Mouse (Mus musculus) forebrain, embryonic 12.5 days (tissue): Measurements from ENCODE around the gene Tmem175. TPM values are rescaled to one million over a fixed set of nuclear protein-coding genes. Genes with fewer than 3 reads are reported as not detected.
"Not testable (repeated sequence)": the region's sequence is repeated elsewhere in the genome, so short reads cannot be mapped to it uniquely, and the experiment has no call there.

Source experiments
- ATAC-seq: fragments of 200-750 bp; cut with Nextera tagmentation; 2 replicates; pipeline ENCODE4 v1.8.0; 2017; ENCODE audit warnings: moderate TSS enrichment; ENCODE audit not compliant: low FRiP score
- H3K27ac ChIP-seq: fragments of 300-500 bp; sonication (generic); 2 replicates; pipeline ENCODE4 v1.5.1; 2016; ENCODE audit warnings: mild to moderate bottlenecking
- H3K27me3 ChIP-seq: fragments of 300-500 bp; sonication (generic); 2 replicates; pipeline ENCODE4 v1.6.1; 2016; ENCODE audit warnings: mild to moderate bottlenecking
- H3K36me3 ChIP-seq: fragments of 300-500 bp; sonication (generic); replicated peaks from 2 replicates; pipeline ENCODE4 v1.6.1; 2016; ENCODE audit warnings: mild to moderate bottlenecking
- H3K4me1 ChIP-seq: fragments of 300-500 bp; sonication (generic); 2 replicates; pipeline ENCODE4 v1.6.1; 2016
- H3K4me2 ChIP-seq: fragments of 300-500 bp; sonication (generic); 2 replicates; pipeline ENCODE4 v1.6.1; 2016; ENCODE audit warnings: mild to moderate bottlenecking, moderate library complexity
- H3K4me3 ChIP-seq: fragments of 300-500 bp; sonication (generic); replicated peaks from 2 replicates; pipeline ENCODE4 v1.5.1; 2016; ENCODE audit warnings: mild to moderate bottlenecking
- H3K9ac ChIP-seq: fragments of 300-500 bp; sonication (generic); 2 replicates; pipeline ENCODE4 v1.6.1; 2016; ENCODE audit warnings: mild to moderate bottlenecking
- H3K9me3 ChIP-seq: fragments of 300-500 bp; sonication (generic); 2 replicates; pipeline ENCODE4 v1.6.1; 2016
- WGBS: fragments of 180-500 bp; shearing (Covaris S2); methylation state at CpG from one replicate; pipeline ENCODE4 v1.1.7; 2016; 5-methylcytosine and 5-hydroxymethylcytosine counted together
- polyA plus RNA-seq: library from polyadenylated mRNA; unstranded; fragments of >200 nt; fragmentation: Nextera tagmentation; extraction: Ambion mirVana; gene quantifications from 2 replicates; pipeline ENCODE4 v1.2.1, GENCODE M21; 2016

Tmem175 gene
- 19.6 and 20.0 TPM in 2 replicates for polyA plus RNA-seq

DNA sequence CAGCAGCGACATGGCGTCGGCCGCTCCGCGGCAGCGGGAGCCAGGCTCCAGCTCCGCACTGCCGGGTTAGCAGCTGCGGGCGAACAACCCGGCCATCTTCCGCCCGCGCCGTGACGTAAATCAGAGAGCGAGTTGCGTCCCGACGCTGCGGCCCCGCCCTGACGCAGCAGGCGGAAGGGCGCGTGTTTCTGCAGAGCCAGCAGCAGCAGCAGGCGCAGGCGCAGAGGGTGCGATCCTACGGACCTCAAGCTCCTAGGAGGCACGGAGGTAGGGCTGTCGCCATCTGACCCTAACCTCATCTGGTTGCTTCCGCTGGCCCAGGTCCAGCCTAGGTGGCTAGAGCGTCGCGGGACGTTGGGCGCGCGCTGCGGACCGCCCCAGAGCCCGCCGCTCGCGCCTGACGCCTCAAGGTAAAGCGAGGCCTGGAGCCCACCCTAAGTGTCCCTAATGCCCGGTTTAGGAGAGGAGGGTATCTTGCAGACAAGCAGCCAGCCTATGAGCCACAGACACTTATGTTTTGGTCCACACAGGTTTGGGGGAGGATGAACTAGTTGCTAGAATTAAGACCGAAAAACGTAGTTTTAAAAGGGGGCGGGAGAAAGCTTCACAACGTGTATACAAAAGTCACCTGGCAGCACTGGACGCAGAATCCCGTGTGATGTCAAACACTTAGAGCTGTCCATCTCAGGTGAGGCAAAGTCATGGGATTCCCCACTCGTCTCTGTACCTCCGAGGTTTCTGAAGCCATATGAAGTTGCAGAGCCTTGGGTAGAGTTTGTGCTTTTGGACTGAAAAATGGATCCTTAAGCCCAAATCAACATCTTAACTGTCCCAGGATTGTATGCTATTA lies at the start of gene Tmem175, which contains the start of gene Gak:
Tmem175 (plus strand) TSS at position 137 of the 850 bp plus-strand sequence.
Gak (minus strand) TSS at position 122 of the 850 bp plus-strand sequence.
- H3K9me3 ChIP-seq: no peaks in the 10 kb centered on the region
- peaks cover 22% of the 10 kb centered on the region for H3K4me1 ChIP-seq
- peak; percentile 97 for ATAC-seq
- WGBS: under 1% methylated on average over 58 of the region's 58 CpGs
- no peaks in the 10 kb centered on the region for H3K27me3 ChIP-seq
- peak within 1 kb of the TSS; percentile 85 for H3K27ac ChIP-seq
- no peaks in the 10 kb centered on the region for H3K36me3 ChIP-seq
- H3K9ac ChIP-seq: peak within 1 kb of the TSS; percentile 77
- peak within 1 kb of the TSS; percentile 65 for H3K4me3 ChIP-seq
- H3K4me2 ChIP-seq: peak within 1 kb of the TSS; percentile 91

DNA sequence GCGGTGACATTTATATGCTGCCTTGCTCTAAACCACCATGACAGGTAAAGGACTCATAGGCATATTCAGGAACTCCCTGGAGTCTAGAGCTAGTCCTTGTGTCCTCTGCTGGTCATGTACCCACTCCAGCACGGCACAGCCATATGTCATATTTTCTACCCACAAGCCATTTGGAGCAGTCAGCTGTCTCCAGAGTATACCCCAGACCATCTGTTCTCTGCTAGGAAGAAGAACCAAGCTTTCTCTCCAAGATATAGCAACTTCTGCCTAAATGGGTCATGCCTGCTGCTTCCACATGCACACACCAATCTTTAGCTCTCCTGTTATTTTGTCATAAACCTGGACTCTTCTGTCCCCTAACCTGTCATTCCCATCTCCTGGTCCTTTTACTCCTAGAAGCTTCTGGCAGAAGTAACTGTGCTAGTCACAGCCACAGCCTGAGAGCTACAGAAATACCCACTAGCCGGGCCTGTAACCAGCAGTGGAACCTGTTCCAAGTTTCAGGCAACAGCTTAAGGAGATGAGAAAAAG lies 48.1 kb upstream of the Tmem175 start:
- Histone ChIP-seq H3K27ac (no peak overlapping the region), H3K27me3 (no peaks in the 10 kb centered on the region), H3K9me3 (no peaks in the 10 kb centered on the region), H3K4me1 (no peaks in the 10 kb centered on the region), H3K9ac (no peak overlapping the region), H3K4me3 (no peak overlapping the region), H3K36me3 (peaks cover 85% of the 10 kb centered on the region), H3K4me2 (no peak overlapping the region)
- WGBS: 89% methylated on average over 3 of the region's 3 CpGs
- ATAC-seq: no peak

DNA sequence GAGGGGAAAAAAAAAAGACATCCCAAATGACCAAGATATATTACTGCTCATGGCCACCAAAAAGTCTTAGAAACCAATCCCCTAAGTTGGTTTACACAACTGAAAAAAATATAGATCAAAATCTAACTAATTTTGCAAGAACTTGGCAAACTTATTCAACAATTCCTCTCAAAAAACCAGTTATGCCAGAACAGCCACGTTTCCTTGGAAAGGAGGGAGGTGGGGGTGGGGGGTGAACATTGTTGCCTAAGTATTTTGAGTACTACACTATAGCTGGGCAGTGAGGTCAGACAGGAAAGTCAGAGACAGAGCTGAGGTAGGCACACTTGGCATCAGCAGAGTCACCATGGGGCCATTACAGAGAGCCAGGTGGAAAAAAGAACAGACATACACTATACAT lies 29.6 kb upstream of the Tmem175 start:
- Histone ChIP-seq H3K27ac (no peak overlapping the region), H3K4me2 (no peak overlapping the region), H3K4me1 (no peaks in the 10 kb centered on the region), H3K36me3 (peaks cover 95% of the 10 kb centered on the region), H3K9ac (no peak overlapping the region), H3K9me3 (no peaks in the 10 kb centered on the region), H3K4me3 (no peak overlapping the region), H3K27me3 (no peaks in the 10 kb centered on the region)
- no peak for ATAC-seq
- WGBS: 90% methylated on average over 1 of the region's 1 CpGs

DNA sequence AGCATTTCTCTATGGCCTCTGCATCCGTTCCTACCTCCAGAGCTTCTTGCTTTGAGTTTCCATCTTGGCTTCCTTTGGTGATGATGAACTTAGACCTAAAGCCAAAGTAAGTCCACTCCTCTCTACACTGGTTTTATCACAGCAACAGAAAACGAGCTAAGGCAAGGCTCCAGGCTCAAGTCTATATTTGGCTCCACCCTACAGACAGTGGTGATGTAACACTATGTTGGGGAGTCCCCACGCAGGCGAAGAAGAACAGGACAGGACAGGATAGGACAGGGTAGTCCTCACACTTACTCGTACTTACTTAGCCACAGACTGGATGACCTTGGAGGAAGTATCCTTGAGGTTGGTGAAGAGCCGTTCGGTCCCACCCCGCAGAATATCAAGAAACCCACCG lies 27.0 kb upstream of the Tmem175 start:
- ATAC-seq: no peak
- H3K27me3 ChIP-seq: no peaks in the 10 kb centered on the region
- H3K4me3 ChIP-seq: no peak overlapping the region
- no peak overlapping the region for H3K9ac ChIP-seq
- H3K36me3 ChIP-seq: peaks cover 96% of the 10 kb centered on the region
- no peak overlapping the region for H3K4me2 ChIP-seq
- WGBS: 95% methylated on average over 9 of the region's 9 CpGs
- H3K4me1 ChIP-seq: no peaks in the 10 kb centered on the region
- H3K27ac ChIP-seq: no peak overlapping the region
- no peaks in the 10 kb centered on the region for H3K9me3 ChIP-seq

DNA sequence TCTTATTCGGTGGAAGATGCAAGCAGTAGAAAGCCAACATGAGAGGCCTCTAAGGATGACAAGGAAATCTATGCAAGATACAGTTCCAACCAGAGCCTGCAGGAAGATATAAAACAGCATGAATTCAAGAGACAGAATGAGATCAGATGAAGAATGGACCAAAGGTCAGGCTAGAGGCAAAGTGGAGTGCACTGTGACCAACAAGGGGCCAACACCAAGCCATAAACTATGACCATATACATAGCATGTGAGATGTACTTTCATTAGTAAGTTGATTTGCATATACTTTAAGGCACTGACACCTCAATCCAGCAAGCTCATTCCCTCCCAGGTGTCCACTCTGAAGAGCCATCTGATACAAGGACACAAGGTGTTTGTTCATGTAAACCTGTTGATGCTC lies 19.1 kb upstream of the Tmem175 start:
- 92% methylated on average over 1 of the region's 1 CpGs for WGBS
- no peak overlapping the region for H3K9ac ChIP-seq
- ATAC-seq: no peak
- no peak overlapping the region for H3K4me2 ChIP-seq
- no peaks in the 10 kb centered on the region for H3K9me3 ChIP-seq
- H3K4me3 ChIP-seq: no peak overlapping the region
- no peaks in the 10 kb centered on the region for H3K27me3 ChIP-seq
- no peak overlapping the region for H3K27ac ChIP-seq
- H3K4me1 ChIP-seq: no peaks in the 10 kb centered on the region
- peaks cover 95% of the 10 kb centered on the region for H3K36me3 ChIP-seq

DNA sequence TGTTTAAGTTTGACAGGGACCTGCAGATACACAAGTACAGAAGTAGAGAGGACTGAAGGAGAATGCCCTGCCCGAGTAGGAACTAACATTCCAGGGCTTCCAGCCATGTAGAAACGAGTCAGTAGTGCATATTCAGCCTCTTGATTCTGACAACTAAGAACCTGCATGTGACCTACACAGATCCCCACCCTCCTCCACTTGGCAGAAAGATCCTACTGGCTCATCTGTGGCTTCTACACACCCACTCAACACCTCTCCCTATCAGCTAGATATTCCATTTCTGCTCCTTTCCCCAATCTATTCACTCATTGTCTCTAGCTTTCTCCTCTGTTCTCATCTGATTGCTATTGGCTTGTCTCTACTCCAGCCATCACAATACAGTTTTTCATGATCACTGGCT lies 7.7 kb upstream of the Tmem175 start:
- Histone ChIP-seq H3K4me1 (no peaks in the 10 kb centered on the region), H3K36me3 (peaks cover 54% of the 10 kb centered on the region), H3K4me3 (no peak overlapping the region), H3K9ac (no peak overlapping the region), H3K27ac (no peak overlapping the region), H3K4me2 (no peak overlapping the region), H3K9me3 (no peaks in the 10 kb centered on the region), H3K27me3 (no peaks in the 10 kb centered on the region)
- 88% methylated on average over 2 of the region's 2 CpGs for whole genome bisulfite sequencing
- no peak for ATAC-seq

DNA sequence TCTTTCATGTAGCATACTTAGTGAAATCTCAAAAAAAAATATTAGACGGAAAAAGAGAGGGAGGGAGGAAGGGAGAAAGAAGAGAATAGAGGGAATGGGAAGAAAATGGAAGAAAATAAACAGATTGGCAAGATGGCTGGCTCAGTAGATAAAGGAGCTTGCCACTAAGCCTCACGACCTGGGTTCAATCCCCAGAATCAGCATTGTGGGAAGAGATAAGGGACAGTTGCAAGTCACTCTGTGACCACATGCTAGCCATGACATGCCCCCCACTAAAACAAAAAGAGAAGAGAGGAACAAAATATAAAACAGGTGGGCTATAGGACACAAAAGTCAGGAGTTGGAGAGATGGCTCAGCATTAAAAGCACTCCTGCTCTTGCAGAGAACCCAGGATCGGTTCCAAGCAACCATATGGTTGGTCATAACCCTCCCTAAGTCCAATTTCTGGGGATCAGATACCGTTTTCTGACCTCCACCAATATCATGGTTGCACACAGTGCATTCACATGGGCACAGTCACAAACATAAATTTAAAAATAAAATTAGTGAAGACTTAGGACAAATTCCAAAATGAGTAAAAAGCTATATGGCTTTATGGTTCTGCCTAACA lies 3.4 kb upstream of the Tmem175 start:
- H3K4me2 ChIP-seq: no peak overlapping the region
- WGBS: 84% methylated on average over 4 of the region's 4 CpGs
- H3K4me1 ChIP-seq: peaks cover 22% of the 10 kb centered on the region
- no peak for ATAC-seq
- no peak overlapping the region for H3K27ac ChIP-seq
- no peak overlapping the region for H3K4me3 ChIP-seq
- peaks cover 31% of the 10 kb centered on the region for H3K36me3 ChIP-seq
- H3K9me3 ChIP-seq: no peaks in the 10 kb centered on the region
- H3K27me3 ChIP-seq: no peaks in the 10 kb centered on the region
- H3K9ac ChIP-seq: no peak overlapping the region

DNA sequence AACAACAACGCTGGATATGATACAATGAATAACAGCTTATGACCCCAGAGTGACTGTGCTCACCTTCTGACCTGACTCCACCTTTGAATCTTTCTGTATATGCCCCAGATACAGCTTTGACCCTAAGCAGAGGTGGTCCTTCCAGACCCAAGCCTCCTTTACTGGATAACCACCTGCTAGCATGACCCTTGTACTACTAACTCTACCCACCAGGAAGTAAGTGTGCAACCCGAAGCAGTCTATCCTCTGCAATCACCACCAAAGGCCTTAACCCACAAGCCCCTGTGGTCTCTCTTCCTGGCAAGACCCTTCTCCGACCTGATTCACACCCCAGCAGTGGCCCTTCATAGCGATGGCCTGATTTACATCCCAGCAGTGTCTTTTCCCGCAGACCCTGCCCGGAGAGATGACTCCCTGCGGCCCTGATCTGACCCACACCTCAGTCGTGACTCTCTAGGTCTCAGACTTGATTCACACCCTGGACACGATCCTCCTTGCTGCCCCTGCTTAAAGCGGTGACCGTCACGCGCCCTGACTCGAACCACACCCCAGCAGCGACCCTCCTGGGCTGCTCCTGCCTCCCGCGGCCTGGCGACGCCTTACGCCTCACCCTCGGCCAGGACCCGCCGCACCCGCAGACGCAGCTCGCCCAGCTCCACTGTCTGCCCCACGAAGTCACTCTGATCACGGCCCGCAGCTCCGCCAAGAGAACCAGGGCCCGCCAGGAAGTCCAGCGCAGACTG lies 508 bp upstream of the Tmem175 start:
- peak overlapping the region; percentile 85 for H3K27ac ChIP-seq
- H3K36me3 ChIP-seq: peaks cover 7% of the 10 kb centered on the region
- no peaks in the 10 kb centered on the region for H3K27me3 ChIP-seq
- H3K9me3 ChIP-seq: no peaks in the 10 kb centered on the region
- peak overlapping the region; percentile 65 for H3K4me3 ChIP-seq
- peaks cover 22% of the 10 kb centered on the region for H3K4me1 ChIP-seq
- peak overlapping the region; percentile 77 for H3K9ac ChIP-seq
- WGBS: 3% methylated on average over 32 of the region's 32 CpGs
- ATAC-seq: peak; percentile 83
- H3K4me2 ChIP-seq: peak overlapping the region; percentile 91

DNA sequence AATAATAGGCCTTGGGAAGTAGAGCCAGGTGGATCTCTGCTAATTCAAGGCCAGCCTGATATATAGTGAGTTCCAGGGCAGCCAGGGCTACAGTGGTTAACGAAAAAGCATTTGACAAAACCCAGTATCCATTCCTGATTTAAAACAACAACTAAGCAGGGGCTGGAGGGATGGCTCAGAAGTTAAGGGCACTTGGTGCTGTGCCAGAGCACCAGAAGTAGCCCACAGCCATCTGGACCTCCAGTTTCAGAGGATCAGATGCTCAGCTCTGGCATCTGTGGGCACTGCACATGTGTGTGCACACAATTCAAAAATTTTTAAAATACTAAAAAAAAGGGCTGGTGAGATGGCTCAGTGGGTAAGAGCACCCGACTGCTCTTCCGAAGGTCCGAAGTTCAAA lies 4.1 kb downstream of the Tmem175 start:
- H3K27ac ChIP-seq: no peak overlapping the region
- H3K4me3 ChIP-seq: no peak overlapping the region
- WGBS: 88% methylated on average over 4 of the region's 4 CpGs
- no peaks in the 10 kb centered on the region for H3K27me3 ChIP-seq
- no peak overlapping the region for H3K9ac ChIP-seq
- no peaks in the 10 kb centered on the region for H3K9me3 ChIP-seq
- peaks cover 11% of the 10 kb centered on the region for H3K4me1 ChIP-seq
- ATAC-seq: no peak
- H3K4me2 ChIP-seq: no peak overlapping the region
- H3K36me3 ChIP-seq: no peaks in the 10 kb centered on the region; the same call in 1 of the 2 replicates

DNA sequence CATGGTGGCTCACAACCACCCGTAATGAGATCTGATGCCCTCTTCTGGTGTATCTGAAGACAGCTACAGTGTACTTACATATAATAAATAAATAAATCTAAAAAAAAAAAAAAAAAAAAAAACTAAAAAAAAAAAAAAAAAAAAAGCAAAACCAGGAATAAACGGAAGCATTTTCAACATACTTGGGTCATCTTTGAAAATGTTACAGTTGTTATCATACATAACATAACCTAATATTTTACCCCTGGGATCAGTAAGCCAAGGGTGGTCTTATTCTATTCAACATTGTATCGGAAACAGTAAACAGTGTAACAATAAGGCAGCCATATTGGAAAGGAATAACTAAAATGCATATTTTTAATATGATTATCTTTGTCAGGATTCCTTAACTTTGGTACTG lies 4.5 kb downstream of the Tmem175 start:
- not testable (repeated sequence) for ATAC-seq, H3K4me1 ChIP-seq, H3K27ac ChIP-seq, H3K27me3 ChIP-seq, H3K36me3 ChIP-seq, H3K4me2 ChIP-seq, H3K9me3 ChIP-seq, H3K9ac ChIP-seq, H3K4me3 ChIP-seq
- 81% methylated on average over 3 of the region's 3 CpGs for WGBS

DNA sequence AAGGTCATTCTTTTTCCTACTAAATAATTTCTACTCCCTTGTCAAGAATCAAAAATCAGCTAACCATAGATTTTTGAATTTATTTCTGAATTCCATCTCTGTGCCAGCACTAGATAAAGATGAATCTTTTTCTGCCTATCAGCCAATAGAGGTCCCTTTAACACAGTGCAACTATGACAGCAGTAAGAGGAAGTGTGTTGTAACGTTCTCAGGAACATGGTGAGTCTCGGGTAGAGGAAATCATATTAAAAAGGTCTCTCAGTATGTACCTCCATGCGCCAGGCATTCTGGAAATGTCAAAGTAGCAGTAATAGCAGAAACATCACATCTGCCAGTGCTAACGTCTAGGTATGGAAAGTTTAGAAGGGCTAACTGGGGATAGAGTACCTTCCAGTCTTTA lies 6.6 kb downstream of the Tmem175 start:
- peaks cover 7% of the 10 kb centered on the region; the same call in 1 of the 2 replicates for H3K36me3 ChIP-seq
- no peak overlapping the region for H3K27ac ChIP-seq
- H3K4me1 ChIP-seq: no peaks in the 10 kb centered on the region
- H3K27me3 ChIP-seq: no peaks in the 10 kb centered on the region
- no peaks in the 10 kb centered on the region for H3K9me3 ChIP-seq
- WGBS: 85% methylated on average over 4 of the region's 4 CpGs
- no peak for ATAC-seq
- H3K4me3 ChIP-seq: no peak overlapping the region
- no peak overlapping the region for H3K9ac ChIP-seq
- no peak overlapping the region for H3K4me2 ChIP-seq

DNA sequence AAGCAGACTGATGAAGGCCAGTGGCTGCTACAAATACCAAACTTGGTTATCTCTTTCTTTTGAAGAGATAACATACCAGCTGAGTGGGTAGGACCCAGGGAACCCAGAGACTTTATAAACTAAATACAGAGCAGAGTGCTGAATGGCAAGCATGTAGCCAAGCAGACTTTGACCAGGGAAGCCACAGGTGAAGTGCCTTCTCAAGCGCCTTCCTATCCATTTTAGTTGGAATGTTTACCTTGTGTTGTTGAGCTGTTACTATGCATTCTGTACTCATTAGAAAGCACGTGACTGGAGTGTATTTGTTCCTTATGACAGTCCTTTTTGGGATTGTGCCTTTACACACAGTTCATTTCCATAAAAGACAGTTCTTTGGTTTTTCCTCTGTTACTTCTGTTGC lies 14.1 kb downstream of the Tmem175 start:
- Histone ChIP-seq H3K4me1 (no peaks in the 10 kb centered on the region), H3K27ac (no peak overlapping the region), H3K36me3 (peaks cover 46% of the 10 kb centered on the region), H3K9me3 (no peaks in the 10 kb centered on the region), H3K27me3 (no peaks in the 10 kb centered on the region), H3K9ac (no peak overlapping the region), H3K4me2 (no peak overlapping the region), H3K4me3 (no peak overlapping the region)
- no peak for ATAC-seq
- 88% methylated on average over 2 of the region's 2 CpGs for WGBS
